Mouse (Mus musculus) testis, adult 2 months (tissue): Measurements from ENCODE around the gene Mipol1. TPM values are rescaled to one million over a fixed set of nuclear protein-coding genes. Genes with fewer than 3 reads are reported as not detected.
"Not testable (repeated sequence)": the region's sequence is repeated elsewhere in the genome, so short reads cannot be mapped to it uniquely, and the experiment has no call there.

Source experiments
- H3K27ac ChIP-seq: fragments of 200-500 bp; 2 replicates; pipeline ENCODE4 v1.5.1; 2012; ENCODE audit warnings: low read depth, low read length; ENCODE audit not compliant: control insufficient read depth, insufficient read depth
- H3K27me3 ChIP-seq: fragments of 200-500 bp; 2 replicates; pipeline ENCODE4 v1.6.1; 2012; ENCODE audit warnings: mild to moderate bottlenecking, low read length, moderate library complexity; ENCODE audit not compliant: control insufficient read depth, insufficient read depth
- H3K36me3 ChIP-seq: fragments of 200-500 bp; 2 replicates; pipeline ENCODE4 v1.6.1; 2012; ENCODE audit warnings: mild to moderate bottlenecking, low read length; ENCODE audit not compliant: control insufficient read depth, insufficient read depth
- H3K4me1 ChIP-seq: fragments of 200-500 bp; 2 replicates; pipeline ENCODE4 v1.6.1; 2012; ENCODE audit warnings: low read length; ENCODE audit not compliant: control insufficient read depth, insufficient read depth
- H3K4me3 ChIP-seq: fragments of 200-500 bp; 2 replicates; pipeline ENCODE4 v1.5.1; 2012; ENCODE audit warnings: low read depth, mild to moderate bottlenecking, low read length, moderate library complexity, mixed read lengths; ENCODE audit not compliant: control insufficient read depth
- CTCF ChIP-seq: fragments of 200-500 bp; IDR thresholded peaks from 2 replicates; pipeline ENCODE4 v1.5.1; 2012; ENCODE audit warnings: low read depth, mild to moderate bottlenecking, inconsistent platforms, low read length, moderate library complexity; ENCODE audit not compliant: control insufficient read depth, insufficient read depth, insufficient replicate concordance
- POLR2A ChIP-seq: fragments of 200-500 bp; IDR thresholded peaks from 2 replicates; pipeline ENCODE4 v1.6.1; 2012; ENCODE audit warnings: low read depth, mild to moderate bottlenecking, inconsistent platforms, low read length, moderate library complexity; ENCODE audit not compliant: control insufficient read depth
- polyA plus RNA-seq: library from polyadenylated mRNA; depleted of rRNA; stranded (reverse); fragments of >200 nt; gene quantifications from 2 replicates; pipeline ENCODE4 v1.2.3, GENCODE M21; 2012

Gene Mipol1
- polyA plus RNA-seq, 1 experiment, result 4.1 TPM

GRCm38 (mm10) chr12:57401126-57401525 is 170.9 kb downstream of the Mipol1 start:
- H3K27me3 ChIP-seq, result no peaks in the 10 kb centered on the region
- TF ChIP-seq POLR2A, result no peak
- no peak for TF ChIP-seq CTCF
- H3K4me3 ChIP-seq, result no peak overlapping the region
- no peak overlapping the region for H3K27ac ChIP-seq
- H3K36me3 ChIP-seq, result no peaks in the 10 kb centered on the region
- H3K4me1 ChIP-seq, result no peaks in the 10 kb centered on the region

GRCm38 (mm10) chr12:57402360-57402759 is 172.1 kb downstream of the Mipol1 start:
- TF ChIP-seq CTCF, result no peak
- no peak for TF ChIP-seq POLR2A
- Histone ChIP-seq H3K4me3 (no peak overlapping the region), H3K27ac (no peak overlapping the region), H3K27me3 (no peaks in the 10 kb centered on the region), H3K36me3 (no peaks in the 10 kb centered on the region), H3K4me1 (no peaks in the 10 kb centered on the region)

GRCm38 (mm10) chr12:57409976-57410375 is 179.7 kb downstream of the Mipol1 start:
- no peaks in the 10 kb centered on the region for H3K4me1 ChIP-seq
- TF ChIP-seq POLR2A (no peak), CTCF (no peak)
- H3K27me3 ChIP-seq, result no peaks in the 10 kb centered on the region
- H3K36me3 ChIP-seq, result no peaks in the 10 kb centered on the region
- no peak overlapping the region for H3K4me3 ChIP-seq
- no peak overlapping the region for H3K27ac ChIP-seq

GRCm38 (mm10) chr12:57413833-57414232 is 183.6 kb downstream of the Mipol1 start:
- Histone ChIP-seq H3K36me3 (no peaks in the 10 kb centered on the region), H3K27ac (no peak overlapping the region), H3K4me1 (no peaks in the 10 kb centered on the region), H3K4me3 (no peak overlapping the region), H3K27me3 (no peaks in the 10 kb centered on the region)
- TF ChIP-seq POLR2A (no peak), CTCF (no peak)

- no peak for TF ChIP-seq CTCF
- no peak for TF ChIP-seq POLR2A
- Histone ChIP-seq H3K27me3 (no peaks in the 10 kb centered on the region), H3K36me3 (no peaks in the 10 kb centered on the region), H3K4me1 (no peaks in the 10 kb centered on the region), H3K27ac (no peak overlapping the region), H3K4me3 (no peak overlapping the region)
Observed at GRCm38 (mm10) chr12:57424902-57425301, 194.7 kb downstream of the Mipol1 start.

GRCm38 (mm10) chr12:57428243-57428642 is 198.0 kb downstream of the Mipol1 start:
- H3K4me3 ChIP-seq, result no peak overlapping the region
- H3K4me1 ChIP-seq, result no peaks in the 10 kb centered on the region
- H3K27me3 ChIP-seq, result no peaks in the 10 kb centered on the region
- H3K27ac ChIP-seq, result no peak overlapping the region
- no peaks in the 10 kb centered on the region for H3K36me3 ChIP-seq
- TF ChIP-seq CTCF, result no peak
- no peak for TF ChIP-seq POLR2A

GRCm38 (mm10) chr12:57428767-57429166 is 198.5 kb downstream of the Mipol1 start:
- Histone ChIP-seq H3K27ac (no peak overlapping the region), H3K27me3 (no peaks in the 10 kb centered on the region), H3K36me3 (no peaks in the 10 kb centered on the region), H3K4me1 (no peaks in the 10 kb centered on the region), H3K4me3 (no peak overlapping the region)
- TF ChIP-seq POLR2A, result no peak
- no peak for TF ChIP-seq CTCF

GRCm38 (mm10) chr12:57436939-57437659 is 206.9 kb downstream of the Mipol1 start:
- not testable (repeated sequence) for H3K36me3 ChIP-seq, H3K4me3 ChIP-seq, H3K4me1 ChIP-seq, H3K27me3 ChIP-seq, H3K27ac ChIP-seq
